Mouse (Mus musculus): Measurements from ENCODE around the gene Coro2b.
A peak's percentile ranks its signal among the peaks of the same experiment; 100 is the strongest.

Coro2b gene

DNA sequence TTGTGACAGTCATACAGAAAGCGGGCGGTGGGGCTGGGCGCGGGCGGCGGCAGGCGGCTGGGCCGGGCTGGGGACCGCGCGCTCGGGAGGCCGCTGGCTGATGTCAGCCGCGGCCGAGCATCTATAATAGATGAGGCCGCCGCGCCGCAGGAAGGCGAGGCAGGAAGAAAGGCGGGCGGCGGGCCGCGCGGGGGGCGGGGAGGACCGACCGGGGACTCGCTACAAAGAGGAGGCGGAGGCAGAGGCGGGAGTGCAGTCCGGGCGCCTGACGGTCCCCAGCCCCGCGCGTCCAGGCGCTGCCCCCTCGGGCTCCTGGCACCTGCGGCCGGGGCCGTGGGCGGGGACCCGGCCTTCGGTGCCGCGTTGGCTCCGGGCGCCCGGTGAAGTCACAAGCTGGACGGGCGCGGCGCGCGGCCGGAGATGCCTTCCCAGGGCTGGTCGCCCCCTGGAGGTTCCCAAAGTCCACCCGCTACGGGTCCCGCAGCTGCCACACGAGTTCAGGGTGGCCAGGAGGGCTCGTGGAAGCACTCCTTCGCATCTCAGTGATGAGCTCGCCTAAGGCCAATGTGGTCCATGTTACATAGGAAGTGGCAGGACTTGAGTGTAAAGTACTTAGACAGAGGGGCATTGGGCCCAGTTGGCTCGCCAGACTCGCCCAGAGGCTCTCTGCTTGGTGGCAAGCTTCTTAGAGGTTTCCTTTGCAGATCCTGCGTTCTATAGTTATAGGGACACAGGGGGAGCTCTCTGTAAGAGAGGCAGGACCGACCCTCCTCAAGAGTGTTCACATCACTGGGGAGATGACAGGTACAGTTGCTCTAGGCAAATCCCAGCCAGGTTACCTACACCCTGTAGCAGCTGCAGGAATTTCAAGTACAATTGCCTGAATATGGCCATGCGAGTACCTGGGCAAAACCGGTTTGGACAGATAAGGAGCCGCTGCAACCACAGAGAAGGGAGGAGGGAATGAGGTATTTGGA is at the start of gene Coro2b:
Gene Coro2b (minus strand): TSS at position 390 of the 977 bp plus-strand sequence.
- DNase-seq (ENCODE audit: low spot score in 2 of 2): peak; percentile 85 to 86

GRCm38 (mm10) chr9:62577558-62577957 is 40.7 kb upstream of the Coro2b start:
- no peak for DNase-seq (ENCODE audit: low spot score in 2 of 2)

DNA sequence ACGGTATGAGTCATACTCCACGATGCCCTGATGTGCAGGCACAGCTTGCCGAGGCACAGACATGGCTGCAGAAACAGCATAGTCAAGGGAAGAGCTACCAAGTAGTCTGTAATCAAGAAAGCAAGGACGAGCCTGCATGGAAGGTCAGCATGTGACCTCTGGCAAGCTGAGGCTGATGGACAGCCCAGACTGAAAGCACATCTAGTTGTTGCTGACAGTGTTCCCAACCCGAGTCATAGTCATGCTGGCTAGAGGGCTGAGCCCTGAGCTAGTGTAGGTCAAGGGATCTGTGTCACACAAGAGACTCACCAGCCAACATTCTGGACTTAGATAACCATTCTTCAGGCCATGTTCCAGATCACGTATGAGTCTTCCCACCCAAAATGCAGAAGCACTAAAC is 32.3 kb upstream of the Coro2b start:
- no peak for DNase-seq (ENCODE audit: low spot score in 2 of 2)

DNA sequence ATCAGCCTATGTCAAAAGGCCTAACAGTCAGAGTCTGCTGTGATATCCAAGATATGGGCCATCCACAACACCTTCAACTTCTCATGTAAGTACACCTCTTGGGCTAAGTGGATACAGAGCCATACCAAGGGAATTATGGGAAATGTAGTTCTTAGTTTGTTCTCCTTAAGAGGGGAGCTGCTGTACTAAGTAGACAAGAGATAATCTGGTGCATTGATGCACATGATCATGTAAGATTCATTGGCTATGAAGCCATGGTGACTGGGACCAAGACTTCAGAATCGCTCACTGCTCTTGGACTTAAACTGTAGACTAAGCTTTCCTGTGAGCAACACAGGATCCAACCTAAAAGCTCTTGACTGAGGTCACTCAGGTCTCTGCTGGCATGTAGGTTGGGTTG is 31.0 kb upstream of the Coro2b start:
- no peak for DNase-seq (ENCODE audit: low spot score in 2 of 2)

- no peak for DNase-seq (ENCODE audit: low spot score in 2 of 2)
Observed at GRCm38 (mm10) chr9:62562236-62562635, 25.4 kb upstream of the Coro2b start.

GRCm38 (mm10) chr9:62560432-62560831 is 23.6 kb upstream of the Coro2b start:
- no peak for DNase-seq (ENCODE audit: low spot score in 2 of 2)

DNA sequence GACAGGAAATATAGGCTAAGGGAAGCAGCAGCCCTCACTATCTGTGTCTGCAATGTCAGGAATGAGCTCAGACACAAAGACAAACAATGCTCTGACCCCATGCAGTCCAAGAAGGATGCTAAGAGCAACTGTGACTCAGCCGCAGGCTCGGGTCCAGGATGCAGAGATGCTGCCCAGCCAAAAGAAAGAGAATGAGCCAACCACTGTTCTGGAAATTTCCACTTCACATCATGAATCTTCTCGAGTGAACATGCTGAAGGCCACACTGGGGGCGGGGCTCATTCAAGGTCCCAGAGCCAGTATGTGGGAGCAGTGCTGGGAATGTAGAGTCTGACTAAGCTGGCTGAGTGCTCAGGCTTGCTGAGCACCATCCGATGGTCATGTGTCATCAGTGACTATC is 23.2 kb upstream of the Coro2b start:
- peak in 1 of 2 experiments; percentile 32 for DNase-seq (ENCODE audit: low spot score in 2 of 2)

DNA sequence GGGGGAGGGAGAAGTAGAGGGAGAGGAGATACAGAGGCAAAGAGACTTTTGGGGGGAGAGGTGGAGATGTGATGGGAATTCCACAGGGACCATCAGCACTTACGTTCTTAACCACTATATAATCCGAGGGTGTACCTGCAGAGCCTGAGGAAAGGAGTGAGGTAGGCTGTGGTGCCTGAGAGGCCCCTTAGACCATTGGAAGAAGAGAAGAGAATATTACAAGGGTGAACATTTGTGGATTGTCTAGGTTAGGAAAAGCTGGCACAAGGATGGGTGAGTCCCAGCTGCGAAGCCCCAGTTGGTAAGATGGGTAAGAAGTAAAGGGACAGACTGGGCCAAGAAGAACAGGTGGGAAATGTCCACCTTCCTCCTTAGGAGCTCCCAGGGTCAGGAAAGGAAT is 22.6 kb upstream of the Coro2b start:
- peak in 1 of 2 experiments; percentile 16 for DNase-seq (ENCODE audit: low spot score in 2 of 2)

DNA sequence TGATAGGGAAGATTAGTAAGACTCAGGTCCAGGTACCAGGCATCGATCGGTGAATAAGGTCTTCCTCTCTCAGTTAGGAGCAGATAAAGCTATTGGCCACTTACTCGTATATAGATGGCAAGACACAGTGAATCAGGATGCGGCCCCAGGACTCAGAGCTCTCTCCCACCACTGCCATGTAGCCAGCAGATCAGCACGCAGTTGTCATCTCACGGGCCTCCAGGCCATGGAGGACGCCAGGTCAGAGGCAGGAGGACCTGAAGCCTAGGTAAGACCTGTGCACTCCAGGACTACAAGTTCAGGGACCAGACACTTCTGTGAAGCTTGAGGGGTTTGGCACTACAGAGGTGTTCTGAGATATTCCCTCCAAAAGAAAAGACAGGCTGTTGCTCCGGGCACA is 21.2 kb upstream of the Coro2b start:
- peak in 1 of 2 experiments; percentile 22 for DNase-seq (ENCODE audit: low spot score in 2 of 2)

- DNase-seq (ENCODE audit: low spot score in 2 of 2): peak in 1 of 2 experiments; percentile 8
Observed at GRCm38 (mm10) chr9:62556748-62557147, 19.9 kb upstream of the Coro2b start.

- peak; percentile 82 to 83 for DNase-seq (ENCODE audit: low spot score in 2 of 2)
Observed at GRCm38 (mm10) chr9:62555258-62555856, 18.5 kb upstream of the Coro2b start.

GRCm38 (mm10) chr9:62554606-62555005 is 17.8 kb upstream of the Coro2b start:
- peak; percentile 80 to 92 for DNase-seq (ENCODE audit: low spot score in 2 of 2)

DNA sequence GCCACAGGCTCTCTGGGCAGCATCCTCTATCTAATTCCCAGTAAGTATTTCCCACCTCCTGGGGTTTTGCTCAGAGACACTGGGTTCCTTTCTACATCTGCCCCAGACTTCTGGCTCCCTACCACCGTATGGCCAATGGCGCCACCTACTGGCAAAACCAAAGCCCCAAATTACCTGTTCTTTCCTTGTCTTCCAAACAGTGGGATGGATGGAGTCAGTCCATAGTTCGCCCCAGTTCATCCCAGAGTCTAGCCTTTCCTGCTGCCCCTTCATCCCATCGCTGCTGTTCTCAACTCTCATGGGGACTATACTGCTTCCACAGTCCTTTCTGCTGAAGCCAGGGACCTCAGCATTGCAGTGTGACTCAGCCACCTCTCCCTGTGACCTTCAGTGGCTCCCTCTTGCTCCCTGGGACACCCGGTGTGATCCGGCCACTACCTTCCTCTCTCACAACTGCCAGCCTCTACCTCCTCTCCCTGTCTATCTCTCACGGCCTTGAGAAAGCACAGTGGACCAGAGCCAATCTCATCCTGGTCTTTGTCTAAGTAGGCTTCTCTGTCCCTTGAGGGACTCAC is 16.6 kb upstream of the Coro2b start:
- DNase-seq (ENCODE audit: low spot score in 2 of 2): peak in 1 of 2 experiments; percentile 83

DNA sequence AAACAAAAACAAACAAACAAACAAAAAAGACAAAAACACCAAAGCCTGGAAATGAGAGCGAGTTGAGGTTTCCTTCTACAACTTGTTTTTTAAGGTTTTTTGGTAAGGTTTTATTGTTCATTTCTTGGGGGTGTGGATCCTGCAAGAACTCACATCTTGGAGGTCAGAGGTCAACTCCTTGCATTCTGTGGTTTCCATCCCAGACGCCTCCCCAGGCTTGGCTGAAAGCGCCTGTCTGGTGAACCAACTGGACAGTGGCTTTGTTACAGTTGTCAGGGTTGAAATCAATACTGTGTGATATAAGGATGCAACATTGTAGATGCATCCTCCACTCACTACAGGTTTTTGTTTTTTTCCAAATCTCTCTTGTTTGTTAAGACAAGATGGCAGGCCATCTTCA is 14.7 kb upstream of the Coro2b start:
- DNase-seq (ENCODE audit: low spot score in 2 of 2): no peak

- DNase-seq (ENCODE audit: low spot score in 2 of 2): peak; percentile 58 to 65
Observed at GRCm38 (mm10) chr9:62550661-62551093, 13.8 kb upstream of the Coro2b start.

DNA sequence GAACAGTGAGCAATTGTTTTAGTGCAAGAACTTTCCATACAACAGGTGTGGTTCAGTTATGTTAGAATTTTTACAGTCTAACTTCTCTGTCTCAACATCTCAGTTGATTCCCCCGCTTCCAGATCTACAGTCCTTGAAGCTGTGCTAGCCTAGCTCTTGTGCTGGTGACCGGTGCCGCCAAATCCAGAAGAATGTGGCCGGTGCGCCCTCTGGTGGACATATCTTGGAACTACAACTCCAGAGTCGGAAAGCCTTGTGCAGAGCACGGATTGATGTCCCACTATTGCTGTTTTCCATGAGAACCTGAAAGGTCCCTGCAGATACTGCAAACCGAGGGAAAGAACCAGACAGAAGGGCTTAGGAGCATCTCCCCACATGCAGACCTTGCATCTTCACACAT is 13.0 kb upstream of the Coro2b start:
- peak; percentile 95 to 96 for DNase-seq (ENCODE audit: low spot score in 2 of 2)

- peak in 1 of 2 experiments; percentile 50 for DNase-seq (ENCODE audit: low spot score in 2 of 2)
Observed at GRCm38 (mm10) chr9:62547476-62547875, 10.6 kb upstream of the Coro2b start.

- DNase-seq (ENCODE audit: low spot score in 2 of 2): peak; percentile 70 to 87
Observed at GRCm38 (mm10) chr9:62544856-62545255, 8.0 kb upstream of the Coro2b start.

DNA sequence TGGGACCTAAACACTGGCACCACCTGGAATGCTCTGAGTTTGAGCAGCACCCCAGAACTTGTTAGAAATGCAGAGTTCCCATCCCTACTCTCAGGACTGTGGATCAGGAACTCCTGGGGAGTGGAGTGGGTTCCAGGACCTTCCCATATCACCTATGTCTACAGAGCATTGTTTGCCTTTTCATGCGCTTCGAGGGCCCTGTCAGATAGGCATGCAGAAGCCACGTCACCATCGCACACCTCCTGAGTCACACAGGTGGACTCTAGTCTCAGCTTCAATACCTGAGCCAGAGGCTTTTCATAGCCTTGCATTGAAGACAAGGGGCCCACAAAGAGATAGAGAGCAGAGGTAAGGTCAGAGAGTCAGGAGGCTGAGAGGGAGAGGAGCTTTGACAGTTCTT is 7.0 kb upstream of the Coro2b start:
- no peak for DNase-seq (ENCODE audit: low spot score in 2 of 2)

DNA sequence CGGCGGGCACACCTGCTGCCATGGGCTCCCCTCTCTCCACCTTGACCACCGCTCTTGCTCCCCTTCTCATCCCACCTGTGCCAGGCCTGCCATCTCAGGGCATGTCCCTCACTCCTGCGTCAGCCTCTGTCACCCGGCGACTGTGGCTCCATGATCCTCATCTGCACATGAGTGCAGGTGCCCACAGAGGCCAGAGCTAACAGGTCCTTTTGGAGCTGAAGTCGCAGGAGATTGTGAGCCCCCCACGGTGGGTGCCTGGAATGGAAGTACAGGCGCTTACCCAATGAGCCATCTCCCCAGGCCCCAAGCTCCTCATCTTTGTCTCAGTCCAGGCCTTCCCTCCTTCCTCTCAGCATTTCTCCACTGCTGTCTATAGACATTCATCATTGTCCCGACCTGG is 4.8 kb upstream of the Coro2b start:
- DNase-seq (ENCODE audit: low spot score in 2 of 2): no peak

GRCm38 (mm10) chr9:62541182-62541581 is 4.3 kb upstream of the Coro2b start:
- DNase-seq (ENCODE audit: low spot score in 2 of 2): peak; percentile 81 to 88

DNA sequence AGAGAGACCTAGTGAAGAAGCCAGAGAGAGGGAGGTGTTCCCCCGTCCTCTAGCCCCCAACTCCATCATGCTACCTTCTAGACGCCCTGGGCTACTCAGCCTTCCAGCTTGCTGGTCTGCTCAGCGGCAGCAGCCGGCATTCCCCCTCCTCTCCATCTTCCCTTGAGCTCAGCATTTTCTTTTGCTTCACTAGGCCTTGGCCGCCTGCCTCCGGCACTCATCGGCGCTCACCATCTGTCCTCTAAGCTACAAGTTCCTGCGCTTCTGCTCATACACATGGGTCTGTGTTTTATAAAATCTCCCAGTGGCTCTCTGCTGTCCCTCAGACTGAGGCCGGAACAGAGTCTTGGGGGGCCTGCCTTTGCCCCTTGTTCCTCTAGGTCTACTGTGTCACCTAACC is 3.9 kb upstream of the Coro2b start:
- peak; percentile 92 to 95 for DNase-seq (ENCODE audit: low spot score in 2 of 2)
